Mouse (Mus musculus) urinary bladder, postnatal 10 days (tissue): ENCODE measurements around the gene Acot8.

Experiments
- DNase-seq: peaks from one replicate; pipeline ENCODE4 v3.0.0; 2022; ENCODE audit warnings: low spot score

Gene Acot8

DNA sequence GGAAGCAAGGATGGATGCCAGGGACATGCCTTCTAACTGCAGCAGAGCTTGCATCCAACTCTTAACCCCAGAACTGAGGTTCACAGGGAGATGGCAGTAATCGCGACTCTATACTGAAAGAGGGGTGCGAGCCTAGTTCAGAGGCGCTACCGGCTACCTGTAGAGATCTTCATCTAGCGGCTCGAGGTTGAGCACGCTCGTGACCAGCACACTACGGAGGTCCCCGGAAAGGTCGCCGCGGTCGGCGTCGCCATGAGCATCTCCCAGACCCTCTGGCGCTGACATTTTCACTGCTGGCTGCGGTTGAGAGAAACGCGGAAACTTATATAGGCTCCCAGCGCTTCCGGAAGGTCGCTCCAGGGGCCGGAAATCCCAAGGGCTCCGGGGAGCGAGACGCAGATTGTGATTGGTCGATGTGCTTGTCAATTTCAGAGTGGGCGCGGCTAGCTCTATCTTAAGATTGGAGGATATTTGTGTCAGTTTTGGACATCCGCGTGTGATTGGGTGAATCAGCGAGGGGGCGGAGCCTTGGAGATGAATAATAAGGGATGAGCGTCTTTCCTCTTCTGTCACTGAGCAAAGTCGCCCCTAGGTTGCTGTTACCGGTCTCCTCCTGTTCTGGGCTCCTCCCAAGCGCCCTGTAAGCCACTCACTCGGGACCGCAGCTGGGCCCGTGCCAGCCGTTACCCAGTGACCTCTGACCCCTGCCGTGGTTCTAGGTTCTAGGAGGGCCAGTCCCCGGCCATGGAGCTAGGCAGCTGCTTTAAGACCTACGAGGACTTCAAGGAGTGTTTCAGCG, at the start of gene Acot8, which contains the start of gene Zswim3:
Gene Acot8 (minus strand): TSS at position 350 of the 799 bp plus-strand sequence.
Gene Zswim3 (plus strand): TSS at position 566 of the 799 bp plus-strand sequence.
- peak; percentile 90 for DNase-seq

DNA sequence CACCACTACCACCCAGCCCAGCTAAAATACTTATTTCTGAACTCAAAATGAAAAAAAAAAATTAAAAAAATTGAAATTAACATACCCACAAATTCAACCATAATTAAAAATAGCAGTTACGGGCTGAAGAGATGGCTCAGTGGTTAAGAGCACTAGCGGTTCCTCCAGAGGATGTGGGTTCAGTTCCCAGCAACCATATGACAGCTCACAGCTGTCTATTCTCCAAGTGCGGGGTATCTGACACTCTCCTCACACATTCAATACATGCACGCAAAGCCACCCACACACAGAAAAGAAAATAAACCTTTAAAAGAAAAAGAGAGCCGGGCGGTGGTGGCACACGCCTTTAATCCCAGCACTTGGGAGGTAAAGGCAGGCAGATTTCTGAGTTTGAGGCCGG, 45.4 kb upstream of the Acot8 start:
- DNase-seq: no peak

DNA sequence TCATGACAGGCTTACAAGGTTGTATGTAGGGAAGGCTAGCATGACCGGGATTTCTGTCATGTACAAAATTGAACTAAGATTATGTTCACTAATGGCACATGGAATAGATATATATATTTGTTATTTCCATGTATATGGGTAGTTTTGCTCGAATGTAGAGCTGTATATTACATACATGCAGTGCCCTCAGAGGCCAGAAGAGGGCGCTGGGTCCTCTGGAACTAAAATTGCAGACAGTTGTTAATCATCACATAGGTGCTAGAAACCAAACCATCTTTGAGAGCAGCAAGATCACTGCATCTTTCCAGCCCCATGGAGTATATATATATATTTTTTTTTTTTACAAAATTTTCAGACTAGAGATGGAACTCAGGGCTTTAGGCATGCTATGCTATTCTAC, 41.1 kb upstream of the Acot8 start:
- DNase-seq: no peak

DNA sequence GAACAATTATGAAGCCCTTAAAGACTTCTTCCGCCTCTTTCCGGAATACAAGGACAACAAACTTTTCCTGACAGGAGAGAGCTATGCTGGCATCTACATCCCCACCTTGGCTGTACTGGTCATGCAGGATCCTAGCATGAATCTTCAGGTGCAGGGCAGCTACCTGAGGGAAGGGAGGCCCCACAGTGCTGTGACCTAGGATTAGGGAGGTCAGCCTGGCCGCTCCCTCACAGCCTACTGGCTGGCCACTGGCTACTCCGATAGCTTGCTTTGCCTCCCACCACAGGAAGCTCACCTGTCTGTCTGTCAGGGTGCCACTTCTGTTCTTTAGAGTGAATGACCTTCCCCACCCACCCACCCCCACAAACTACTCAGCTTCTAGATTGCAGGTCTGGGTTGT, 30.5 kb upstream of the Acot8 start:
- DNase-seq: no peak

DNA sequence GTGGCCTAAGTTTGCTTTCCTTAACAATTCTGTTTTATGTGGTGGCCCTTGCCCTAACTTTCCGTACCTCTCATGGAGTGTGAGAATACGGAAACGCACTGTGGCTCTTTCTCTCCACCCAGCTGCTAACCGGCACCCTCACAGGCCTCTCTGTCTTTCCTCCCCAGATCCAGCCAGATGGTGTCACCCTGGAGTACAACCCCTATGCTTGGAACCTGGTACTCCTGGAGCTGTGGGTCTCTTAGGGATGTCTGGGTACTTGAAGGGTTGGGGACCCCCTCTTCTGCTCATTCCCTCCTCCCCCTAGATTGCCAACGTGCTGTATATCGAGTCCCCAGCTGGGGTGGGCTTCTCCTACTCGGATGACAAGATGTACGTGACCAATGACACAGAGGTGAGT, 29.8 kb upstream of the Acot8 start:
- no peak for DNase-seq

DNA sequence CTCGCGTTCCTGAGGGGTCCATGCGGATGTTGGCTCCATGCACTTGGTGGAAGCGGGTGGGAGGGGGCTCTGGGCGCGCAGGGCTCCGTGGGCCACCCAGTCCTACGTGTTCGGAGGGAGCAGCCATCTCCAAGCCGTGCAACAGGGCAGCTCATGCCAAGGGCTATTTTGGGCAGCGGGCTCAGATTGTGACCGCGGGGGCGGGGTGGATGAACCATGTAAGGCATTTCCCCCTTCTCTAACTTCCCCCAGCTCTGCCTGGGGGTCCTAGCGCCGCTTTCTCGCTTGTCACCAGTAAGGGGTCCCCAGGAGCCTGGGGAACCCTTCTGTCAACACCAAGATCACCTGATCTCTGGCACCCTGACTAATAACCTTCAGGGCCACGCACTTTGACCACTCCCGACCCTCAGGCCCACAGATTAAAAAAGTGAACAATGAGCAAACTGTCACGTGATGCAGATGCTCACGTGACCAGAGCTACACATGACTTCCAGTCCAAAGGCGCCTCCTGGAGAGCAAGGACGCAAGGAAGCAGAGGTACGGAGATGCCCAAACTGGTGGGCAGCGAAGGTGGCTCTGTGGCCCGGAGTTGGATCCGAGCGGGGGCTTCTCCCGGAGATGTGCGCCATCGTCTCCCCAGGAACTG, 28.8 kb upstream of the Acot8 start, which contains the start of gene Neurl2:
Gene Neurl2 (minus strand): TSS at position 143 of the 646 bp plus-strand sequence.
- peak; percentile 71 for DNase-seq

DNA sequence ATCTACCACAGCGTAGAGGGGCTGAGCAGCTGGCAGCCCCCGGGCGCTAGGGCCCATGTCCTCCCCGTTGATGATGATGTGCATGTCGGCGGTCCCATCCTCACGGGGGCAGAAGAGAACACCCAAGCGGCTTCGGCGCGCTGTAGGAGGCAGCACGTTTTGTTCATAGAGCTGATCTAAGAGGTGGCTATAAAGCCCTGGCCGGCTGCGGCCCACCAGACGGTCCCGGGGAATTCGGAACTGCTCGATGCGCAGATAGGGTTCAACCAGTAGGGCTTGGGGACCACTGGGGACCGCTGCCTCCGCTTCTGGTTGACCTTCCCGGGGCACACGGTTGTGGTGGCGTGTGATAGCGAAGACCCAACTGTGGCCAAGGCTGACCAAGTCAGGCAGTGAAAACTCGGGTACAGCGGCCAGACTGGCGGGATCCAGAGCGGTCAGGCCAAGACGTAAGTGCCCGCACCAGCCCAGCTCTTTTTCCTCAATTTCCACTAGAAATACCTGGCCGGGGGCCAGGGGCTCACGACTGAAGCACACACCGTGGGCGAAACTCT, 28.1 kb upstream of the Acot8 start, which contains the start of gene Ctsa:
Gene Ctsa (plus strand): TSS at position 126 of the 554 bp plus-strand sequence.
- DNase-seq: no peak

DNA sequence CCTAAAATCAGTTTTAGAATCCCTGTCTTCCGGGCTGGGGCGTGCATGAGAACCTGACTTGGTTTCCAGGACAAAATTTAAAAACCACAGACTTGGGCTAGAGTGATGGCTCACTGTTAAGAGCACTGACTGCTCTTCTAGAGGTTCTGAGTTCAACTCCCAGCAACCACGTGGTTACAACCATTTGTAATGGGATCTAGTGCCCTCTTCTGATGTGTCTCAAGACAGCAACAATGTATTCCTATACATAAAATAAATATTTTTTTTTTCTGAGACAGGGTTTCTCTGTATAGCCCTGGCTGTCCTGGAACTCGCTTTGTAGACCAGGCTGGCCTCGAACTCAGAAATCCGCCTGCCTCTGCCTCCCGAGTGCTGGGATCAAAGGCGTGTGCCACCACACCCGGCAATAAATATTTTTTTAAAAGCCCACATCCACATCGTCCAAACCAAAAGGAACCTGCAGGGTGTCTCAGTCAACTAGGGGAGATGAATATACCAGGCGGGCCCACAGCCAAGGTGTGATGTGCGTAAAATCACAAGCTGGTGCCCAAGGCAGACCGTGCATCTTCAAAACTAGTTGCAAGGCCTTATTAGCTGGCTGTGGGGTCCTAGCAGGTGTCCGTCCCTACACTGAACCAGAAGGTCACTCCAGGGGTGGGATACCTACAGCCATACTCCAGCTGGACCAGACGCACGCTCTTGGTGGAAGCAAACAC, 27.5 kb upstream of the Acot8 start:
- DNase-seq: no peak

DNA sequence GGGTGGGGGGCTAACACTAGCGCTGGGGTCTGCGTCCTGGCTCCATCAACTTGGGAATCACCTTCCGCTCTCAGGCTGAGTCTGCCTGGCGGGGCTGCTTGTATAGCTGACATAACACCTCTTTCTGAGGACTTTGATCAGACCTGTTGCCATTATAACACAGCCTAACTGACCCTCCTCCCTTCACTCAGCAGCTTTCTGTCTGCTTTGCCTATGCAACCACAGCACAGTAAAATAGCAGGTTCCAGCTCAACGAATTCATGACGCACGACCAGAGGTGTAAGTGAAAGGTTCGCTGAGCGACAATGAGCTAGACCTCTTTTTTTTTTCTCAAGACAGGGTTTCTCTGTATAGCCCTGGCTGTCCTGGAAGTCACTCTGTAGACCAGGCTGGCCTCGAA, 26.3 kb upstream of the Acot8 start:
- DNase-seq: no peak

DNA sequence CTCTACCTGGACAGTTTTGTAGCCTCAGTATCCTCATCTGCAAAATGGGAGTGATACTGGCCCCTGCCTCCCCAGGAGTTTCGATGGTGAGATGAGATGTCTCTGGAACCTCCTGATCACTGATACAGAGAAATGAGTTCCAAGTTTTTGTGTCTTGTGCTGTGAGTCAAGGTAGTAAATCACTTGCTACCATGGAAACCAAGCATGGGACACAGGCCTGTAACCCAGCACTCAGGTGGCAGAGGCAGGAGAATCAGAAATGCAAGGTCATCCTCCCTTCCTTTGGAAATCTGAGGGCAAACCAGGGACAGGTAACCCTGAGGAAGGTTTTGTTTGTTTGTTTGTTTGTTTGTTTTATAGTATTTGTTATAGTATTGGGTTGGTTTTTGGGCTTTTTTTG, 24.4 kb upstream of the Acot8 start:
- DNase-seq: no peak

DNA sequence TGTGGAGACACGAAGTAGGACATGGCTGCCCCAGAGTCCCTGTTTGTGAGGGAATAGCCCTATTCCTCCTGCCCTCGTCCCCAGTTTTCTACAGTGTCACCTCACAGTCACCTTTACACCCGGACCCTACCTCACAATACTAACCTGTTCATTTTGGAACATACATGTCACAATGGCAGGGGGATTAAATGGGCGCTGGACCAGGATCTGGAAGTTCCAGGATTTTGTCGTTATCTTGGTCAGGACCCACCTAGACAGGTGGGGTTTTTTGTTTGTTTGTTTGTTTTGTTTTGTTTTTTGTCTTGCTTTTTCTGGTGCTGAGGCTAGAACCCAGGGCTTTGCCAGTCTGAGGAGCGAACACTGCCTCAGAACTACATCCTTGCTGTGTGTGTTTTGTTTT, 23.8 kb upstream of the Acot8 start, which contains the start of gene Spata25:
Gene Spata25 (minus strand): TSS at position 101 of the 400 bp plus-strand sequence.
- DNase-seq: no peak

DNA sequence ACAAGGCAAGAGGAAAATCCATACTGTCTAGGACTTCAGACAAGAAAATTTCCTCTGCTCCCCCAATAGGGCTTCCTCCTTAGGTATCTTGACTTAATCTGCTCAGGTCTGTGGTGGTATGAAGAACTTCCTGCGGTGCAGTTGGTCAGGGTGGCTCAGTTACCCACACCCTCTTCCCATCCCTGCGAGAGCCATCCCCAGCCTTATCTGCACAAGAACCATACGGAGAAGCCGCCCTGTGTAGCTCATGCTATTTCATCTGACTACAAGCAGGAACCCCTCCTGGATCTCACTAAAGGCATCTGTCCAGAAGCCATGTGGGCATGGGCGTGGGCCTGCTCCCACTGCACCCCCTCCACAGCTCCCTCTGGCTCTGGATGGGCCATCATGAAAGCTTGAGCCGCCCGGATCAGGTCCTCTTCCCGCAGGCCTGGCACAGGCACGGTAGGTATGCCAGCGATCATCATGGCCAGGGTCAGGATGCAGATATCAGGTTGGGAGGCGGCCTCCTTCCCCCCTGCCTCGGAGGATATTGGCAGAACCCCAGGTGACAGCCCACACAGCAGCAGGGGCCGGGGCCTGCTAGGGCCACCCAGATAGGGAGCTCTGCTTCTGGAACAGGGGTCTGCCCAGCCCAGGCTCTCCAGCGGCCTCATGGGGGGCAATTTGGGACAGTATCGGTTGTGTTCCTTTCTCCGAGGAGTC, 22.6 kb upstream of the Acot8 start:
- DNase-seq: no peak

DNA sequence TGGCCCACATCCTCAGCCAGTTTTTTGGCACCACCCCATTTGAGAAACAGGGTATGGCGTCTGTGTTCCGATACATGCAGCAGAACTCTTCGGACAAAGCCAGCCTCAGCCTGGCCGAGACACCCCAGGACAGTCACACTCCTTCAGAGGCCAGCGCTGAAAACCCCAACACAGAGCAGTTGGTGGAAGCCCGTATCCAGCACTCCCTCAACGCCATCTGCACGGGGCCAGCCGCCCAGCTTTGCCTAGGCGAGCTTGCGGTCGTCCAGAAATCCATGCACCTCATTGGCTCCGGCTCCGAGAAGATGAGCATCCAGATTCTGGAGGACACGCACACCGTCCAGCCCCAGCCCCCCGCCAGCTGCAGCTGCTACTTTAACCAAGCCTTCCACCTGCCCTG, 20.8 kb upstream of the Acot8 start:
- DNase-seq: no peak

DNA sequence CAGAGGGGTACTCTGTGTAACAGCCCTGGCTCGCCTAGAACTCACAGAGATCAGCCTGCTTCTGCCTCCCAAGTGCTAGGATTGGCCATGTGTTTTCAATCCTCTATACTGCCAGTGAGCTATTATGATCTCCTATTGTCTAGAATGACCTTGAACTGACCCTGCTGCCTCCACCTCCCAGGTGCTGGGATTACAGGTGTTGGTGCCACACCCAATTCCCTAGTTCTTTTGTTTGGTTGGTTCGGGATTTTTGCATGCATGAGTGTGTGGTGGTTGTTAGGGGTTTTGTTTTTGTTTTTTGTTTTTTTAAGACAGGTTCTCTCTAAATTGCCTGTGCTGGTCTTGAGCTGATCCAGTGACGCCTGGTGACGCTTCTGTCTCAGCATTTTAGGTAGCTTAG, 19.3 kb upstream of the Acot8 start:
- DNase-seq: no peak

DNA sequence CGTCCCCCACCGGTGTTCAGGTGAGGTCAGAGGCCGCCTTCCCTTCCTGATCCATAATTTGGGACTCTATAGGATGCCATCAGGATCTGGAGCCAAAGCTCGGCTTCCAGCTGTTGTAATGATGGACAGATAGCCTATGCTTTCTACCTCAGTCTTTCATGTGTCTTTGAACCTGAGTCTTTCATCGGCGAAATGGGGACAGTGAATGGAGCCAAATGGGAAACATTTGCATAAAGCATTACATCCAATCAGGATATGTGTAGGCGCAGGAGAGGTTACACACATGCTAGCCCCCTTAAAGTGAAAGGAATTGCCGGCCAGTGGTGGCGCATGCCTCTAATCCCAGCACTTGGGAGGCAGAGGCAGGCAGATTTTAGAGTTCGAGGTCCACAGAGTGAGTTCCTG, 18.5 kb upstream of the Acot8 start:
- DNase-seq: no peak

DNA sequence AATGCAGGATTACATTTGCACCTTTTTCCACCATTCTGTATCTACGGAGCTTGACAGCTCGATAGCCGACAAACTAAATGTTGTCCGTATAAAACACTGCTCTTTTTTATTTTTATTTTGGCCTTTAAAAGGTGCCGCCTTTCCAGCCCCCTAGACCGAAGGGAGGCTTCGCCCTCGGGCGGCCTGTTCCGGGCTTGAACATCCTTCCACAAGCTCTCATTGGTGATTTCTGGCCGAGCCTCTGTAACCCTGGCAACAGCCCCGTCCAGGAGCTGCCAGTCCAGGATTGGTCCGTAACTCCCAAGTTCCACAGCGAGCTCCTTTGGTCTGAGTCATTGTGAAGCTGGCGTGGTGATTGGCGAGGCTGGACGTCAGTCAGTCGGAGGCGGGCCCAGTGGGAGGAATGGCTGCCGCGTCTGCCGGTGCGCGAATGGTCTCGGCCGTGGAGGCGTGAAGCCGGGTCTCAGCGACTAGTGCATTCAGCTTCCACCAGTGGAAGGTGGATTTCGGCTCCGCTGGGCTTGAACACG, 18.0 kb upstream of the Acot8 start, which contains the start of gene Zswim1:
Gene Zswim1 (plus strand): TSS at position 51 of the 530 bp plus-strand sequence.
- peak; percentile 100 for DNase-seq

DNA sequence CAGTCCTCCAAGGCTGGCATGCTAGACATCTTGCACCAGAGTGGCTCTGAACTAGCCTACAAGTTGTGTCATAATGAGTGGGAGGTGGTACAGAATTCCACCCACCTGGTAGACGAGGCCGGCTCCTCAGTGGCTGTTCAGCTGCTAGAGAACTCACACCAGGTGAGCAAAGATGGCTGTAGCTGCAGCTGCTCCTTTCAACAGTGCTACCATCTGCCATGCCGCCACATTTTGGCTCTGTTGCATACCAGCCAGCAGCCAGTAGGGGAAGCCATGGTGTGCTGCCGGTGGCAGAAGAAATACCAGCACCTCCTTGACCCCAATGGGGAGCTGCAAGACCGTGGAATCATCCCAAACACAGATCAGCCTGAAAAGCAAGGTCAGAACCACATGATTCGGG, 16.4 kb upstream of the Acot8 start:
- no peak for DNase-seq

DNA sequence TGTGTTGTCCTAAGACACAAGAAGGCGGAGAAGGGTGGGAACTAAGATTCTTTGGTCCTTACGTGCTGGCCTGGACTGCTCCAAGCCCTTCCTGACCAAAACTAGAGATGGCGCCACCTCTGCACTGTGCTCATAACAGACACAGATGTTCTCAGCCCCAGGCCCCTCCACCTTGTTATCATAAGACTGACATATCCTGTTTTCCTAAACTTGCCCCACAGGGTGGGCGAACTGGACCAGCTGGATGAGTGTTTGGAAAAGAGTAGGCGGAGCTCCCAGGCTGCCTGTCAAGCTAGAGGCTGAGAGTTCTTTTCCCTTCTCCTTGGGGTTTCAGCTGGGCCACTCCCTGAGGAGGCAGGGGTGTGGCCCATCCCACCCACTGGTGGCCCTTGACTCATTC, 13.0 kb upstream of the Acot8 start:
- no peak for DNase-seq

DNA sequence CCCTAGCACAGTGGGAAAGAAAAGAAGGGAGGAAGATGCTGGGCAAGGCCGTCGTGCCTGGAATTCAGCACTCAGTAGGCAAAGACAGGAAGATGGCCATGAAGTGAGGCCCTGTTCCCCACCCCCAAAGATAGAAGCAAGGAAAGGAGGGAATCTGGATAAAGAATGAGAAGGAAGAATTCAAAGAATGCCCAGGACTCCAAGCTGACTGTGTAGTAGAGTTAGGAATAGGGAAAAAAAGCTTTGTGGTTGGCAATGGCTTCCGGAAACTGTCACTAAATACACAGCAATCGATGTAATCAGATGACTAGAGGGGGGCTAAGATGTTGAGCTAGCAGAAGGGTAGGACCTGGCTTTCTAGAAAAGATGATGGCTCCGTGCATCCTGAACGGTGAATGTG, 12.5 kb upstream of the Acot8 start:
- DNase-seq: no peak

DNA sequence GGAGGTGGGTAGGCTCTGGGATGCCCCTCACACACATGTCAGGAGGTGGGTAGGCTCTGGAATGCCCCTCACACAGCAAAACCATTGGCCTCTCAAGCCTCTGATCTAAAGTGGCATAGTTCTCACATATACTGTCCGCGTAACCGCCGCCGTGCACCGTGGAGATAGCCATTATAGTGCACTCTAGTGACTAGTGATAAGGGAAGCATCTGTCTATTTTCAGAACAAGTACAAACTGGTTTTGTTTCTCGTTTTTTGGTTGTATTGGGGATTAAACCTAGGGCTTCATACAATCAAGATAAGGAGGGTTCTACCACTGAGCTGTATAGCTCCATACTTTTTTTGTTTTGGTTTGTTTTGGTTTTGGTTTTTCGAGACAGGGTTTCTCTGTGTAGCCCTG, 11.1 kb upstream of the Acot8 start:
- DNase-seq: no peak

DNA sequence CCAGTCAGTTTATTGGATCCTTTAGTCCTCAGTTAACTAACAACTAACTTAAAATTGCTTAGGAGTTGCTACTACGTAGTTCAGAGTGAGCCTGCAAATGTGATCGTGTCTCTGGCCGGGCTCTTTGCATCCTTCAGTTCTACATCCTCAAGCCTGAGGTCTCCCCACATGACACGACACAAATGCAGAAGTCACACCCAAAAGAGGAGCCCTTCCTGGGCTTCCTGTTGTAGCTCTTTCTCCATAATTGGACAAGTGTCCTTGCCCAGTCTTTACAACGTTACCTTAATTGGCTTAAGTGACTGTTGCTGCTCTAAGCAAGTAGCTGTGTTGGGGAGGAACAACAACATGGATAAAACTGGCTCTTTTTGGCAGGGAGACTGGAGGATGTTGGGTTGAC, 10.7 kb upstream of the Acot8 start:
- DNase-seq: no peak
